19 mouse cellular contexts compared by ENCODE assay signal in genomic region chr6:114959012-114959398, GRCm38 (mm10). TPM values are rescaled to one million over a fixed set of nuclear protein-coding genes. Genes with fewer than 3 reads are reported as not detected.
A peak's percentile ranks its signal among the peaks of the same experiment; 100 is the strongest.
DNase-seq lines count a peak whose midpoint lies in the region; ATAC-seq and TF ChIP-seq lines count a peak whose summit lies in the region.
"Had no signal": no experiment of that assay in that cellular context is flagged by ENCODE, and none has a peak within 500 bp of the region (broad histone marks: within the 10 kb centered on the region; RNA-seq: fewer than 3 reads in every experiment).

No protein-coding gene starts in this region.

- no peaks in the 10 kb centered on the region for H3K27me3 ChIP-seq in kidney, adult 2 months (replicated peaks; ENCODE audit: control insufficient read depth, insufficient read depth, low read length)
- peaks cover 3% of the 10 kb centered on the region; the same call in 1 of the 2 replicates for H3K27me3 ChIP-seq in limb, embryonic 12.5 days
- H3K27me3 ChIP-seq in limb, embryonic 10.5 days (ENCODE audit: low read depth, poor library complexity, severe bottlenecking), result 0 out of 2 replicates have a peak, but pooled peaks cover under 1% of the 10 kb centered on the region
- no peaks in the 10 kb centered on the region for H3K27me3 ChIP-seq in neural tube, embryonic 13.5 days
- 0 out of 2 replicates have a peak, but pooled peaks cover 6% of the 10 kb centered on the region for H3K27me3 ChIP-seq in neural tube, embryonic 15.5 days (replicated peaks)
- no peaks in the 10 kb centered on the region for H3K27me3 ChIP-seq in stomach, postnatal 0 days (ENCODE audit: control insufficient read depth, insufficient read depth, low read length)
- H3K27me3 ChIP-seq: embryonic facial prominence, embryonic 12.5 days had no signal

- H3K27ac ChIP-seq in kidney, adult 2 months (ENCODE audit: insufficient read depth, low read depth, low read length), result peak overlapping the region; percentile 34
- H3K27ac ChIP-seq in limb, embryonic 12.5 days, result peak overlapping the region; percentile 62
- H3K27ac ChIP-seq in limb, embryonic 10.5 days, result no peak overlapping the region
- H3K27ac ChIP-seq in neural tube, embryonic 13.5 days (replicated peaks), result peak overlapping the region; percentile 18; the same call in 1 of the 2 replicates
- no peak overlapping the region for H3K27ac ChIP-seq in neural tube, embryonic 15.5 days (replicated peaks)
- no peak overlapping the region for H3K27ac ChIP-seq in stomach, postnatal 0 days (replicated peaks)
- H3K27ac ChIP-seq: embryonic facial prominence, embryonic 12.5 days; heart, adult 2 months; hindbrain, embryonic 10.5 days had no signal

- H3K4me1 ChIP-seq in kidney, adult 2 months (ENCODE audit: control insufficient read depth, insufficient read depth, low read length), result peaks cover 14% of the 10 kb centered on the region; the same call in 1 of the 2 replicates
- peaks cover 47% of the 10 kb centered on the region for H3K4me1 ChIP-seq in limb, embryonic 12.5 days (replicated peaks)
- peaks cover 25% of the 10 kb centered on the region for H3K4me1 ChIP-seq in limb, embryonic 10.5 days
- H3K4me1 ChIP-seq in neural tube, embryonic 13.5 days (replicated peaks), result peaks cover 20% of the 10 kb centered on the region
- peaks cover 19% of the 10 kb centered on the region for H3K4me1 ChIP-seq in neural tube, embryonic 15.5 days
- H3K4me1 ChIP-seq in stomach, postnatal 0 days (replicated peaks; ENCODE audit: control insufficient read depth, insufficient read depth), result no peaks in the 10 kb centered on the region

- 55% methylated on average over 6 of the region's 6 CpGs for WGBS in kidney, adult 2 months
- 80% methylated on average over 6 of the region's 6 CpGs for WGBS in limb, embryonic 12.5 days
- whole genome bisulfite sequencing in limb, embryonic 10.5 days, result 91% methylated on average over 6 of the region's 6 CpGs
- 81% methylated on average over 6 of the region's 6 CpGs for WGBS in neural tube, embryonic 13.5 days
- 77% methylated on average over 6 of the region's 6 CpGs for WGBS in neural tube, embryonic 15.5 days
- 53% methylated on average over 6 of the region's 6 CpGs for WGBS in stomach, postnatal 0 days

- H3K4me2 ChIP-seq in limb, embryonic 12.5 days, result no peak overlapping the region
- H3K4me2 ChIP-seq in neural tube, embryonic 13.5 days, result no peak overlapping the region
- no peak overlapping the region for H3K4me2 ChIP-seq in neural tube, embryonic 15.5 days
- H3K4me2 ChIP-seq in stomach, postnatal 0 days (replicated peaks; ENCODE audit: low read depth), result no peak overlapping the region
- H3K4me2 ChIP-seq: embryonic facial prominence, embryonic 12.5 days; heart, embryonic 11.5 days had no signal

- no peaks in the 10 kb centered on the region for H3K9me3 ChIP-seq in limb, embryonic 12.5 days
- H3K9me3 ChIP-seq in limb, embryonic 10.5 days (replicated peaks), result no peaks in the 10 kb centered on the region
- H3K9me3 ChIP-seq in neural tube, embryonic 13.5 days, result no peaks in the 10 kb centered on the region
- H3K9me3 ChIP-seq in neural tube, embryonic 15.5 days (replicated peaks), result no peaks in the 10 kb centered on the region
- H3K9me3 ChIP-seq in stomach, postnatal 0 days (ENCODE audit: control insufficient read depth, low read length), result no peaks in the 10 kb centered on the region
- H3K9me3 ChIP-seq: embryonic facial prominence, embryonic 12.5 days; hindbrain, embryonic 10.5 days had no signal

- peak; percentile 44 for DNase-seq in kidney, adult 2 months
- no peak for DNase-seq in kidney, postnatal 10 days
- no peak for DNase-seq in limb, embryonic 10.5 days (ENCODE audit: low spot score)
- no peak for DNase-seq in stomach, postnatal 0 days (ENCODE audit: low spot score)
- DNase-seq in T-cell, adult 2 months (ENCODE audit: low spot score), result no peak
- DNase-seq: adrenal gland, postnatal 14 days; cerebellum, adult 11-12 months; cerebellum, adult 9-10 months; cerebellum, postnatal 25 days; gastrocnemius, postnatal 10 days; heart, adult 2 months had no signal

- H3K9ac ChIP-seq in limb, embryonic 12.5 days (replicated peaks), result no peak overlapping the region
- H3K9ac ChIP-seq in neural tube, embryonic 13.5 days, result no peak overlapping the region
- H3K9ac ChIP-seq in neural tube, embryonic 15.5 days (replicated peaks), result no peak overlapping the region
- H3K9ac ChIP-seq in stomach, postnatal 0 days (ENCODE audit: low read length), result no peak overlapping the region
- H3K9ac ChIP-seq: embryonic facial prominence, embryonic 12.5 days had no signal

- no peak for TF ChIP-seq EP300 in stomach, postnatal 0 days (optimal IDR thresholded peaks at IDR 0.05)

- no peak for TF ChIP-seq POLR2A in kidney, adult 2 months (IDR thresholded peaks at IDR 0.05; ENCODE audit: low read depth, low read length)

- no peaks in the 10 kb centered on the region for H3K36me3 ChIP-seq in kidney, adult 2 months (ENCODE audit: control insufficient read depth, insufficient read depth, low read length)
- no peaks in the 10 kb centered on the region for H3K36me3 ChIP-seq in limb, embryonic 12.5 days
- no peaks in the 10 kb centered on the region for H3K36me3 ChIP-seq in limb, embryonic 10.5 days
- no peaks in the 10 kb centered on the region for H3K36me3 ChIP-seq in neural tube, embryonic 13.5 days
- no peaks in the 10 kb centered on the region for H3K36me3 ChIP-seq in neural tube, embryonic 15.5 days
- no peaks in the 10 kb centered on the region for H3K36me3 ChIP-seq in stomach, postnatal 0 days (ENCODE audit: control insufficient read depth, insufficient read depth, low read length)
- H3K36me3 ChIP-seq: embryonic facial prominence, embryonic 12.5 days; hindbrain, embryonic 10.5 days had no signal

- ATAC-seq in limb, embryonic 12.5 days (ENCODE audit: insufficient number of reproducible peaks, insufficient read depth, low FRiP score, low TSS enrichment, low read depth), result no peak
- no peak for ATAC-seq in neural tube, embryonic 13.5 days (ENCODE audit: low read depth)
- ATAC-seq in neural tube, embryonic 15.5 days (ENCODE audit: low FRiP score), result no peak
- ATAC-seq in stomach, postnatal 0 days (ENCODE audit: low FRiP score, low TSS enrichment), result peak; percentile 64
- ATAC-seq: activated CD4-positive, CD25-positive, alpha-beta regulatory T cell, adult 4 months; forebrain, embryonic 16.5 days had no signal

- H3K4me3 ChIP-seq in kidney, adult 2 months (ENCODE audit: insufficient read depth, low read depth, low read length), result no peak overlapping the region
- H3K4me3 ChIP-seq in limb, embryonic 12.5 days (replicated peaks), result no peak overlapping the region
- H3K4me3 ChIP-seq in limb, embryonic 10.5 days, result no peak overlapping the region
- H3K4me3 ChIP-seq in neural tube, embryonic 13.5 days, result no peak overlapping the region
- no peak overlapping the region for H3K4me3 ChIP-seq in neural tube, embryonic 15.5 days (replicated peaks)
- no peak overlapping the region for H3K4me3 ChIP-seq in stomach, postnatal 0 days (ENCODE audit: low read depth, low read length)
- H3K4me3 ChIP-seq: embryonic facial prominence, embryonic 12.5 days; heart, adult 2 months; hindbrain, embryonic 10.5 days had no signal

- no peak for TF ChIP-seq CTCF in kidney, adult 2 months (conservative IDR thresholded peaks at IDR 0.05; ENCODE audit: insufficient read depth, insufficient read length, low read depth, low read length)
- TF ChIP-seq CTCF in stomach, postnatal 0 days (IDR thresholded peaks at IDR 0.05; ENCODE audit: low read depth), result no peak

RNA-seq across cellular contexts. Expression of gene Vgll4, which starts 10.8 kb away (rescaled TPM):
- 60.5 and 66.6 TPM in 2 replicates for polyA plus RNA-seq in kidney, adult 2 months (2012; rRNA removed)
- 146 and 156 TPM in 2 replicates for polyA plus RNA-seq in limb, embryonic 12.5 days (2016; fragmentation: Nextera tagmentation; extraction: Ambion mirVana)
- 114 and 129 TPM in 2 replicates for polyA plus RNA-seq in limb, embryonic 10.5 days (2016; fragmentation: Nextera tagmentation; extraction: Ambion mirVana)
- polyA plus RNA-seq in neural tube, embryonic 13.5 days (2015; fragmentation: Nextera tagmentation; extraction: Ambion mirVana), result 60.6 and 65.2 TPM in 2 replicates
- 51.4 and 64.5 TPM in 2 replicates for polyA plus RNA-seq in neural tube, embryonic 15.5 days (2015; fragmentation: Nextera tagmentation; extraction: Ambion mirVana)
- 38.5 and 42.1 TPM in 2 replicates for polyA plus RNA-seq in stomach, postnatal 0 days (2015; fragmentation: Nextera tagmentation; extraction: Ambion mirVana)

Comparison
In these comparisons a context has a peak if more than half of its experiments do, and no peak if none do; other contexts are left out.
1. H3K27ac ChIP-seq: peak in kidney, adult 2 months (single experiment), limb, embryonic 12.5 days (single experiment) and neural tube, embryonic 13.5 days (single experiment); none in limb, embryonic 10.5 days (single experiment), neural tube, embryonic 15.5 days (single experiment) and stomach, postnatal 0 days (single experiment).